Mouse (Mus musculus) layer of hippocampus, adult 11-12 months (tissue): Measurements from ENCODE around the gene Gabra5.
A peak's percentile ranks its signal among the peaks of the same experiment; 100 is the strongest.

ENCODE experiments used
- DNase-seq: peaks from one replicate; pipeline ENCODE4 v3.0.0; 2022; ENCODE audit warnings: low spot score

Gene Gabra5

DNA sequence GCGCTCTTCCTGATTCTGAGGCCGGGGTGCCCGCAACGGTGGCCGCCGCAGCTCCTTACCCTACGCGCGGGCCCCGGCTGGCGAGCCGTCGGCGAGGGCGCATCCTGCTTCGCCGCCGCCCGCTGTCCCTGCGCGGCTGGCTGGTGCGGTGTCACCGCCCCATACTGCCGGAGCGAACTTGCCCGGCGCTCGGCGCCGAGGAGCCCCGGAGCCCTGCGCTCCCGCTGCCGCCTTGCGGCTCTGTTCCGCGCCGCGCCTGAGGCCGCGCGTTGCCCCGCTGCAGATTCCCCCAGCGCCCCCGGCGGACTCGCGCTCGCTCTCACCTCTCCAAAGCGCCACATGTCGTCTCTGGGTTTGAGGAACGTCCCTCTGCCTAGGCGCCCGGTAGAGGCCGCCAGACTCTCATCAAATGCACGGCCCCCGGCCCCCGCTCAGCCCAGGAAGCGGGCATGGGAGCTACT lies at the start of gene Gabra5:
Gene Gabra5, minus strand, starts transcription at position 379 of the 461 bp plus-strand sequence.
- DNase-seq, result peak; percentile 68

DNA sequence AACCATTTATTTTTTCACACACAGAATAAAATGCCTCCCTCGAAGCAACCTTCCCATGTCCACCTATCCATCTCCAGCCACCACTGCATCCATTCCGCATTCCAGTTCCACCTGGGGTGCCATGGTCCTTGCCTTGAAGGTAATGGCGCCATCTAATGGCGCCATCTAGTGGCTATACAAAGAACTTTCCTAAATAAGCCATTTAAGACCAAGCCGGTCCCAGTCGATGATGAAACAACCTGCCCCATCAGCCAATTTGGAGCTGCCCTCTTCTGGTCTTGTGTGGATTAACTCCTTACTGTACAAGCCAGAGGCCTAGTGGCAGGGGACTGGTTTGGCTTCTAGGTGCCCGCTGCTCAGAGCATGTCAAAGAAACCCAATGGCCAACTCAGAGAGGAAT lies 28.7 kb upstream of the Gabra5 start:
- peak; percentile 3 for DNase-seq

DNA sequence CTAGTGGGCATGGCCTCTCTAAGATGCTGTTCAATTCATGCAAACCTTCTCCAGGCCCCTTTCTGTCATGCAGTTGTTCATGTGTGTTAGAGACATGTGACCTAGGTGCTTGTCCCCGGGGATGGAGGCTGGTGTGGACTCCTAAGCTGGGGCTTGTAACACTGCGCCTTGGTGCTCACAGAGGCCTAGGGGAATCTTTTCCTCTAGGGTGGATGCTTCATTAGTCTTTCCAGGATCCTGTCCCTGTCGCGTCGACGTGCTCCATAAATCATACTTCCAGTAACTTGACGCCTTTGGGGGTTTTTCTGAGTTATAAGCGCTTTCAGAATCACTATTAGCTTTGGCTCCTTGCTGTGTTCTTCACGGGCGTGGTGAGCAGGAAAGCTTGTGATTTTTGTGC lies 22.8 kb upstream of the Gabra5 start:
- no peak for DNase-seq

DNA sequence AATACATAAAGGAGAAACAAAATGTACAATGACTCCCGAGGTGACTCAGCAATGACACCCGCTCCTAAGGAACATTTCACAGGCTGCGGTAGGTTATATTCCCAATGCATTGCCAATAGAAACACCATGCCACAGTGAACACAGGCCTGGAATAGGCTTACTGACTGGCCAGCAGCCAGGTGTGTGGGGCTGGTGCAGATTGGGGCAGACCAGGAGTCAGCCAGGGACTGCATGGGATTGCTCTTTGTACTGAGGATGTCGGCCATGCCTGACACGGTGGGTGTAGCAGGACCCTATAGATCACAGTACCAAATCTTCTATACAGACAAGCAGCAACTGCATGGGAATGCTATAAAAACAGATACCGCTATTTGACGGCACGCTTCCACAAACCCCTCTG lies 20.1 kb upstream of the Gabra5 start:
- DNase-seq, result no peak

DNA sequence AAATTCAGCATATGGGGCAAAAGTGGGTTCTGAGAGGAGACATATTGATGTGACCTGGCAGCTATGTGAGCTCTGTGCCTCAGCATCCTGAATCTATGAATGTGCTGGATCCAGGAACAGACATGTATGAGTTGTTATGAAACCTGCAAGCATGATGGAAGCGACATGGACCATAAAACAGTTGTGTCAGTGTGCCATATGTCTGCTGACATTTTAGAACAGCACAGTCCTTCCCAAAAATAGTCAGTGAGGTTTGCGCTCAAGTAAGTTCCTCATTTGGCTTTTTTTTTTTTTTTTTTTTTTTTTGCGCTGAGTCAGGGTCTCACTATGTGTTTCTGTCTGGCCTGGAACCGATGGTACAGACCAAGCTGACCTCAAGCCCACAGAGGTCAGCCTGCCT lies 19.6 kb upstream of the Gabra5 start:
- DNase-seq, result peak; percentile 12

DNA sequence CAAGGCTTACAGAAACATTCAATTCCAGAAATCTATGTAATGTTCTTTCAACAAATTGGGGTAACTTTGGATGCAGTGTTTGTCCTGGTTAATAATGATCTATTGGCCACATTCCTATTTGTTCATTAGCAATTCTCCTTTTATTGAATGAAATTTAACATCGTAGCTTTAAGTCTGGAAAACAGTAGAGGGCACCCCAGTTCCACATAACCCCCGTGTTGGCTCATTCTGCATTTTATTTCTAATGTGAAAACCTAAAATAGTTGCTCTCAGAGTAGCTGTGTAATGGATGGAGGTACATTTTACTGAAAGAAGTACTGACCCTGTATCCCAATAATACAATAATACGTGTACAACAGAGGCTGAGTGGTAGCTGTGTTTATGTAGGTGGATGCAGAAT lies 3.1 kb upstream of the Gabra5 start:
- peak; percentile 65 for DNase-seq

DNA sequence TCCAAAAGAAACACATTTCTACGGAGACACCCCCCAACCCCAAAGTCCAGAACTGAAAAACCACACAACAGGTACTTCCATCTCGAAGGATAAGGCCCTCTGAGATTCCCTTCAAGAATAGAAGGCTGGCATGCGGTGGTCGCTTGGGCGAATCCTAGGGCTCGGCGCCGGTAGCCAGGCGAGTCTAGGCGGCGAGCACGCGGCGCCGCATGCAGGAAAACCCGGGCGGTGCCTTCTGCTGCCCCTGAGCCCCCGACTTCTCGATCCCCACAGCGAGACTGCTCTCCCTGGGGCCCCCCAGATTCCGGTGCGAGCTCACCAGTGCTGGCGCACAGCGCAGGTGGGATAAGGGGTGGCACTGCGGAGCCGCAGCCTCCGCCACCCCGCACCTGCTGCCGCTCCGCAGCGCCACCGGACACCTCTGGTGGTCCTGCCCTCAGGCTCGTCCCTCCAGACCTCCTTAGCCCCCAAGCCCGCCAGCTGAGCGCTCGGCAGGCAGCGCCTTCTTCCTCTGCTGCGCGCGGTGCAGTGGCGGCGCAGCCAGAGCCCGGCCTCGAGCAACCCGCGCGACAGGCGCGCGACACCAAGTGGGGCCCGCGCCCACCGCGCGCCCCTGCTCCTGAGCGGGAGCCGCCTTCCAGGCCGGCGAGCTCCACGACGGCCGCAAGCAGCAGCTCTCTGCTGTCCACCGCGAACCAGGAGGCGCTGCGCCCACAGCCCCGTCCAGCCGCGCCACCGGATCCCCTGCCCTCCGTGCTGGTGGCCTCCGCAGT lies 813 bp downstream of the Gabra5 start:
- no peak for DNase-seq

DNA sequence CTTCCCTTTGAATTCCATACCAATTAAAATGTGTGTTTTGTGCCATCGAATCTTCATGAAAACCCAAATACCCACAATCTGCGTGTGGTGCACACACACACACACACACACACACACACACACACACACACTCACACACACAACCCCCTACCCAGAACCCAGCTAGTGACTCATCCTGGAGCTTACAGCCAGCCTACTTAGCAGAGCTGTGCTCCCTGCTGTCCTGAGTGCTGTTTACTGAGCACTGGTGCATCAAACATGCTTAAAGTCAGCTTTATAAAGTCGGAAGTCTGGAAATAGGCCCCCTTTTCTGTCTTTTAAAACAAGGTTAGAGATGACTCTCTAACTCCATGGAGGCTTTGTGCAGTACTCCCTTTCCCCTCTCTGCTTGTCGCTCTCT lies 7.0 kb downstream of the Gabra5 start:
- no peak for DNase-seq

DNA sequence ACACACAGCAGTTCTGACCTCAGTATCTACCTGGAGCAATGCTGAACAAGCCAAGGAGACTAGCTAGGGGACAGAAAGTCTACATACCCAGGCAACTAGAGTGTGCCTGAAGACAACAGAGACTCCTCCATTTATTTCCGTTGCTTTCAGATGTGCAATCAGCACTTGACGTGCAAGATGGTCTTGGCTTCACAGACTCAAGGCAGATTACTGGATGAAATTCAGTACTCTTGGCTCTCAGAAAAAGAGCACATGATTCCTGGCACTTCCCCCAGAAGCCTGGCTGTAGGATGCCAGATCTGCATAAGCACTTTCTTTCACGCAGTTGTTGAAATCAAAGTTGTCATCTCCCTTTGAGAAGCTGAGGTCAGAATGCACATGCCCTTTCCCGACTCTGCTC lies 18.1 kb downstream of the Gabra5 start:
- DNase-seq, result peak; percentile 47

DNA sequence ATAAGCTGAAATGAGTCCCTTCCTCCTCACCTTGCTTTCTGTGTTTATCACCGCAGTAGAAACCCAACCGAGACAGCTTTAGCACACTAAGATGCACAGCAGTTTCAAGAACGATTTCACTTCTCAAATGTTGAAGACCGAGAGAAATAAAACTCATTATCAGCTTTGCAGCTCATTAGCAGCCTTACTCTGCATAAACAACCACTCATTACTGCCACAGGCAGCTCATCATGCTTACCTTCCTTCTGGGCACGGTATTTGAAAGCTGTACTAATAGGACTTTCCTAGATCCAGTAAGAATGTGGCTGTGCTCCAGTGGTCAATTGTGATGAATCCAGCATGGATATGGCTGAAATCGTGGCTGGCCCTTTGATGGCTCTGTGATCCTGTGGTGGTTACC lies 23.0 kb downstream of the Gabra5 start:
- DNase-seq, result no peak

DNA sequence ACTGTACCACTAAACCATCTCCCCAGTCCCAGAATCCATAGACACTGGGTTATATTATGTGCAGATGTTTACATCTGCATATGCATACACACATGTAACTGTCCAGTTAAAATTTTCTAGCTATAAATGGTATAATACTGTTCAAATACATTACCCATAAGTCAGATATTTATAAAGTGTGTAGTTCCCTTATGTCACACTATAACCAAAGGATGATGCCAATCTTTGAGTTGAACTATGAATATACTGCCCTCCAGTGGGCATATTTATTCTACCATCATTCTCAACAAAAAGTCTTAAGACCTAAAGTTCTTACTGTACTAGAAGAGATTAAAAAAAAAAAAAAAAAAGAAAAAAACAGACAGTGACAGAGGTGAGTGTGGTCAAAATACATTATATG lies 27.0 kb downstream of the Gabra5 start:
- no peak for DNase-seq

DNA sequence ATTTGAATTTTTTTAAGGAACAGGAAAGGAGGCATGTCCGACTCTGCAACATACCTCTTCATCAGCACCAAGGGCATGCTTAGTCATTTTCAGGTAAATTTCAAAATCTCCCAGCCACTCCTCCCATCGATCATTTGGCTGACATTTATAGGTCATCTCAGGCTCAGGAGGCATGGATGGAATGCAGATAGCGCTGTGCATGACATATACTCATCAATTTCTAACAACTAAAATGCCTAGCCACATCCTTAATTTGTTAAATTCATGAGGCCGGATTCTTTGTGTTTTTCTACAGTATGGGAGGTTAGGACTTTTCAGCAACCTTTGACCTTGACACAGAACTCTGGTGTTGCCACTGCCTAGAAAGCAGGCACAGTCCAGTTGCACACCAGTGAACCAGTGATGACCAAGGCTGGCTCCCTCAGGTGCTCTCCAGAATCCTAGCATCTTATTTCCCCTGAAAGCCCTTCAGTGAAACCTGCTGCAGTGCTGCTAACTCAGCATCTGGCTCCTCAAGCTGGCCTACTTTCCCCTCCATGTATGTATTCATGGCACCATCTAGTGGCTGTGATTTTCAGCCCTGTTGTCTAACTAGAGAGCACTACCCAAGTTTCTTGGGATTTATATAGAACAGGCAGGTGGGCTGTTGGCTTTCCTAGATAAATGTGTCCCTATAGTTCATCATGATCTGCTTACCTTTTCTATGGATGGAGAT lies 35.9 kb downstream of the Gabra5 start:
- DNase-seq, result peak; percentile 72

DNA sequence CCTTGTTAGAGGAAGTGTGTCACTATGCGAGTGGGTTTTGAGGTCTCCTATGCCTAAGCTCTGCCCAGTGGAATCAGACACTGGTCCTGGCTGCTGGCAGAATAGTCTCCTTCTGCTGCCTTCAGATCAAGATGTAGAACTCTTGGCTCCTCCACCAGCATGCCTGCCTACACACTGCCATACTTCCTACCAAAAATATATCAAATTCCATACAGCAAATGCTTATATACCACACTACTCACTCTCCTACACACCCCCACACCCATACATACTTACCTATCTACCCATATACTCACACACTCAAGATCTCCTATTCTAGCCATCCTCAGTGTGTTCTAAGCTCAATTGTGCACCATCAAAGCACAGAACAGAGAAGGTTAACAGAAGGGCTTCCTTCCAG lies 38.5 kb downstream of the Gabra5 start:
- DNase-seq, result no peak

DNA sequence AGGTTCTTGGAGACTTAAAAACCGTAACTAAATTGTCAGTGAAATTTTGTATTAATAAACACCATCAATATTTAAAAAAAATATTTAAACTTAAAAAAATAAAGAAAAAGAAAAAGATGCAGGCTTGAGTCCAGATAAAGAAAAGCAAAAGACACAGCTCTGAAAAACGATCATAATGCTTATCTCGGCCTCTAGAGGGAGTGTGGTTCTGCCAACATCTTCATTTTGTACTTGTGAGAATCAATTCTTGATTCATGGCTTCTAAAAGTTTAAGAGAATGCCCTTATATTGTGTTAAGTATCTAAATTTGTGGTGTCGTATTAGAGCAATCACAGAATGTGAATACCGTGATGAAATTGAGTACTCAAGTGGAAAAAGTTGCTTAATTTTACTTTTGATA lies 49.5 kb downstream of the Gabra5 start:
- no peak for DNase-seq

DNA sequence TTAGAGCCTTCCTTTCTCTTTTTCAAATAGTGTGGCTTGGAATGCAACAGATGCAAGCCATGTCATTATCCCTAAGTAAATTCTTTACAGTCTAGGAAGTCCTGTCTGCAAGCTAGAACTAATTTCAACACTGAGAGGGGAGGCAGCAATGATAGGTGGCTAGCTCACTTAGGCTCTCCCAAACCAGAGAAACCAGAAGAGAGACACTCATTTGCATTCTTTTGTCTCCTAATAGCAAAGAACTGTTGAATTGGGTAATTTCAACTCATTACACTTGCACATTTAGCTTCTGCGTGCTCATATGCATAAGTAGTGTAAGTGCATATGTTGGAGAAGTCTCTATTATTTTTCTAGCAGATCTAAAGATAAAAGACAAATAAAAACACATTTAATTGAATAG lies 61.6 kb downstream of the Gabra5 start:
- DNase-seq, result no peak

DNA sequence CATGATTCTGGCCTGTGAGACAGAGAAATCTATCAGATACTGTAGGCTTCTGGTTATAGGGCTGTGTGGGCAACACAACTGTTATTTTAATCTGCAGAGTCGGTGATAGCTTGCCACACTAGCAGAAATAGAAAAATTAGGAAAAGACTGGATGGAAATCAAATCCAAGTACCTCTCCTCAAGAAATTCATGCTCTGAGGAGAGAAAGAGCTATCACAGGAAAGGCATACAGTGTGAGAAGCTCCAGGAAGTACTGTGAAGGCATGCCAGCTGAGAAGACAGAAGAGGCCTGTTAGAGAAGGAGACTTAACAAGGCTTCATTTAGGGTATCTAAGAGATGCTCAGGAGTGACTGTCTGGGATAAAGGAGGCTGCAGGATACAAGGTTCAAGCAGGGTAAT lies 87.2 kb downstream of the Gabra5 start:
- no peak for DNase-seq

DNA sequence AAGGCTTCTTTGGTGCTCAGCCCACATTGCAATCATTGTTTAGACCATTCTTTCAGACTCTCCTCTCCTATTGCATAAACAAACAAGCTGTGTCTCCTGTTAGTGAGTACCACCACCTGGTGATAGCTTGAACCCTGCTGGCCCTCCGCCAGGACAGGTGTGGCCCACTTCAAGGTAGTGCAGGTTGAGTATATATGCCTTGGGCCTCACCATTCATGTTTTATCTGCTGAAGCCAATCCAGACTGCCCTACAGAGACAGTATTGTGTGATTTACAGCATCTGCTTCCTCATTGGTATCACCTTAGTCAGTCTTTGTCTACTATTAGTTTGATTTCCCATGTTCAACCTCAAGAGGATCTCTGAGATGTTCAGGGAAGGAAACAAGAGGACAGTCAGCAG lies 88.8 kb downstream of the Gabra5 start:
- no peak for DNase-seq

DNA sequence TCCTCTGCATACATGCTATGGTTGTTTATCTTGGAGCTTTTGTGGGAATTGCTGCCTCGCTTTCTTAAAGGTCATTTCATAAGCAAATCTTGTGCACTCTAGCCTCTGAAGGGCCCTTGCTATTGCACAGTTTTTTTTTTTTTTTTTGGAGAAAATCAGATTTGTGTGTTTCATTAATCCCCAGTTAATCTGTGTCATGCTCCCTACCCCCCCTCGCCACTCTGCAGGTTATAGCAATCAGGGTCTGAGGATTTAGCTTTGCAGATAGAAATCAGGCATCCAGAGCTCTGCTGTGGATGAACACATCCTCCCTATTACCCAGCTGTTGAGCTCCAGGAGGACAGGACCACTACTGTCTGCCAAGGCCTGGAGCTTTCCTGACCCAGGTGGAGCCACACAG lies 90.5 kb downstream of the Gabra5 start, which contains the start of gene Gabrb3:
Gene Gabrb3, plus strand, starts transcription at position 301 of the 400 bp plus-strand sequence.
- DNase-seq, result no peak

DNA sequence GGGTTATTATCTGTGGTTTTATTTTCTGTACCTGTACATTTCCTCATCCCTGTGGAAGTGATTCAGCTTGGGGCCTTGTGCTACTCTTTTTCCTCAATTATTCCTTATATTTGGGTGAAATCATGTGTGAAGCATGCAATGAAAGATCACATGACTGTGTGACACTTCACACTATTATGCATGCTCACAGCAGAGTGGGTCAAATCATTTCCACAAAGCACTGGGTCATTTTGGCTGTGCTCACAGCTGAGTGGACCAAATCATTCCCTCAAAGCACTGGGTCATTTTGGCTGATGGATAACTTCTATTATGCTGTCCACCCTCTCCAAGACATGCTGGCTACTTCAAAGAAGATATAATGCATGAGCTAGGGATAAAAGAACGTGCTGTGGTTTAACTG lies 97.0 kb downstream of the Gabra5 start:
- no peak for DNase-seq

DNA sequence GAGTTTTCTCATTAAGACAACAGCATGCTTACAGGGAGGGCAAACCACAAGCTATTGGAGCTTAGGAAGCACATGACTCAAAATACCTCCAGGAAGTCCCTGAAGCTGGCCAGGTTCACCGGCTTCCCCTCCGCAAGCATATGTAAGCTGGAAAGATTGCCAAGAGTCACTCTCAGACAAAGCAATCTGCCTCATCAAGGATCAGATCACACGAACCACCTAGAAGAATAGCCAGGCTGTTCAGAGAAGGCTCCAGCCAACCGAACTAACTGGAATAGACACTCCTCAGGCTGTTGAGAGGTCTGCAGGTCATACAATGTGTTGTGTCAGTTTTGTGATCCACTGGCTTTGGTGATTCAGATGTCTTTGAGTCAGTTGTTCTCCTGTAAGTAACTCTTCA lies 98.7 kb downstream of the Gabra5 start:
- DNase-seq, result no peak

DNA sequence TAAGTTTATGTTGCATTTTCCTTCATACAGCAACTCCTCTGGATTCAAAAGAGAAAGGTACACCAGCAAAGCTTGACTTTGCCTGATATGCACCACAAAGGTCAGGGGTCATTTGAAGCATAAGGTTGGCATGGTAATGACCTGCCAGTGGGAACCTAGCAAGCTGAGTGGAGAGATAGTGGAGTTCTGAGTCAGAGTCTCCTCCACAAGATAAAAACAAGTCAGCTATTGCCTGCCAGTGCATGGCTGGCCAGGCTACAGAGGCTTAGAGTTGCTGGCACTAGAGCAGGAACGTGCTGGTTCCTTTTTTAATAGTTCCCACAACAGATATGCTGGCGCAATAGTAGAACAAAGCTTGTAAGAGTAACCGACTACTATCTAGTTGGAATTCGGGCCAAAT lies 116.3 kb downstream of the Gabra5 start:
- DNase-seq, result no peak

DNA sequence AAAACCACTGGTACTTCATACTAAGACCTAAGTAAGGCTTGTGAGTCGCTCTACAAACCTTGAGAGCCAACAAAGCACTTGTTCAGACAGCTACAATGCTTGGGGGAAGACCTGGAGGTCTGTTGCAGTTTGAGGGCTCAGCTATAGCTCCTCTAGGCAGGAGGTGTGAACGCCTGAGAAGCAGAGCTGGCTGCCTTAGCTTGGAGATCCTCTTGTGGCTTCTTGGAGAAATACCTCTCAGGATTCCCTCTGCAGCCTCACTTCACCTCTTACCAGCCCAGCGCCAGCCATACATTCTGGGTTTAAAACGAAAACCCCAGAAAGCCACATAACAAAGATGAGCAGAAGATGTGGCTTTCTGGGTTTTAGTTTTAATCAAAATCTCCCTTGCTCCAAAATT lies 119.8 kb downstream of the Gabra5 start:
- DNase-seq, result no peak

DNA sequence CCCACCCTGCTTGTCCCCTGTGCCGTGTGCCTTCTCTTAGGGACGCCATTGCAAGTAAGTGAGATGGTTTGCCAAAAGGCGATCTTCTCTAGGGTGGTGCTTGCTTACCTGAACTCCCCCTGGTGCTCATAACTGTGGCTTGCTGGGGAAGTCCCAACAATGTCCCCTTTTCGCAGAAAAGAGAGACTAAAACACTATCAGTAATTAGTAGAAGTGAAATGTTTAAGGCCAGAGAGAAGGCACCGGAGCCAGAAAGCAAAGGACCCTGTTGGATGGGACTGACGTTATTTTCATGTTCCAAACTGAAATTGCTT lies 122.6 kb downstream of the Gabra5 start:
- DNase-seq, result peak; percentile 13
